Mouse (Mus musculus) lung, adult 2 months (tissue): Measurements from ENCODE around the gene Sohlh2.

ENCODE experiments used
- CTCF ChIP-seq: fragments of 200-500 bp; IDR thresholded peaks from 2 replicates; pipeline ENCODE4 v1.5.1; 2011; ENCODE audit warnings: mild to moderate bottlenecking, low read length, control low read depth; ENCODE audit not compliant: insufficient read depth
- POLR2A ChIP-seq: fragments of 200-500 bp; IDR thresholded peaks from 2 replicates; pipeline ENCODE4 v1.6.1; 2011; ENCODE audit warnings: low read depth, mild to moderate bottlenecking, control low read depth, low read length, borderline replicate concordance; ENCODE audit errors: extremely low read depth

DNA sequence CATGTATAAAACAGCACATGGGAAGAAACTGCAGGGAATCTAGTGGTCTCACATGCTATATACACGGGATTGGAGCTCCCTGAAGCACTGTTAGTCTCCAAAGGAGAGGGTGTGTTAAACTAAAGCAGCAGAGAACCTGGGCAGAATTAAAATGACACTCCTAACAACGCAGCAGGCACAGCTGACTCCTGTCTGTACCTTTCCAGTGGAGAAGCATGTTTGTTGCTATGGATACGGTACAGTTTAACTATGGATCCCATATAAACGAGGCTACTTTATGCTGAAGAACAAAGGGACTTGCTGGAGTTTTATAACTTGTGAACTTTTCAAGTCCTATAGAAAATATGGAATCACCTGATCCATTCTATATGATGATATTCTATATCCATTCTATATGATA is 18.3 kb upstream of the Sohlh2 start:
- TF ChIP-seq CTCF (no peak), POLR2A (no peak)
